Mouse (Mus musculus) Muller cell, postnatal 12 days (primary cell): Measurements from ENCODE around the gene Ulk2.
"Not testable (repeated sequence)": the region's sequence is repeated elsewhere in the genome, so short reads cannot be mapped to it uniquely, and the experiment has no call there.

Experiments
- DNase-seq: peaks from one replicate; pipeline ENCODE4 v3.0.0-alpha.2; 2015; ENCODE audit errors: inconsistent ontology term

Gene Ulk2

GRCm38 (mm10) chr11:61854988-61855411 lies at the start of gene Ulk2:
Ulk2 (minus strand) TSS chr11:61855073.
- DNase-seq: peak; percentile 93

GRCm38 (mm10) chr11:61882183-61882582 lies 27.3 kb upstream of the Ulk2 start:
- DNase-seq: no peak

- no peak for DNase-seq
These were observed 25.0 kb upstream of the Ulk2 start for GRCm38 (mm10) chr11:61879921-61880320.

DNA sequence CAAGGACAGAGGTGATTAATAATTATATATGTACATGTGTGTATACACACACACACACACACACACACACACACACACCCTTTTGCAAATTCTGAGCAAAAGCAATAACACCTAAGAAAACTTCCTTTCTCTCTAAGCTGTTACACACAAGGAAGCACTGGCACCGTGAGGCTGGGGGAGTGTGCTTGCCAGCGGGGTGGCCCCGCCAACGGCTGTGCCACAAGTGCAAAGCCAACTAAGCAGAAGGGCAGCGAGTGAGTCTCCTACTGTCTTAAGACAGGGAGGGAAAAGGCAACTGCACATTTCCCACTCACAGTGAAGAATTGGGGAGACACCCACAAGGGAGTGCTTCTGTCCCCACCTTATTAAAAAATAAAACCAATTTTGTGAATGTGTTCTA lies 17.0 kb upstream of the Ulk2 start:
- DNase-seq: no peak

GRCm38 (mm10) chr11:61866856-61867255 lies 12.0 kb upstream of the Ulk2 start:
- no peak for DNase-seq

- no peak for DNase-seq
These were observed 7.1 kb upstream of the Ulk2 start for GRCm38 (mm10) chr11:61861781-61862547.

GRCm38 (mm10) chr11:61859316-61859715 lies 4.4 kb upstream of the Ulk2 start:
- no peak for DNase-seq

DNA sequence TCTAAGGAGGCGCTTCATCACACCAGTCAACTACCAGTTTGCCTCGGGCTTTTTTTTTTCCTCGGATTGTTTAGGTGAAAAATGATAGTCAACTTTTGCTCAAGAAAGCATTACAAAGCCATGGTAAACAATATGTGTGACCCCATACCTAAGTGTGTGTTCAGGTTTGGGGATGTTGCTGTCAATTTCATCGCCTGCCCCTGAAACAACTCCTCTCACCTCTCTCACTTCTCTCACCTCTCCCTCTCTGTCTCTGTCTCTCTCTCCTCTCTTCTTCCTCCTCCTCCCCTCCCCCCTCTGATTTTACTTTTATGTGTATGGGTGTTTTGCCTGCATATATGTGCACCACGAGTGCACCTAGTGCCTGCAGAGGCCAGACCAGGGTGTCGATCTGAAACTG lies 666 bp upstream of the Ulk2 start:
- no peak for DNase-seq

DNA sequence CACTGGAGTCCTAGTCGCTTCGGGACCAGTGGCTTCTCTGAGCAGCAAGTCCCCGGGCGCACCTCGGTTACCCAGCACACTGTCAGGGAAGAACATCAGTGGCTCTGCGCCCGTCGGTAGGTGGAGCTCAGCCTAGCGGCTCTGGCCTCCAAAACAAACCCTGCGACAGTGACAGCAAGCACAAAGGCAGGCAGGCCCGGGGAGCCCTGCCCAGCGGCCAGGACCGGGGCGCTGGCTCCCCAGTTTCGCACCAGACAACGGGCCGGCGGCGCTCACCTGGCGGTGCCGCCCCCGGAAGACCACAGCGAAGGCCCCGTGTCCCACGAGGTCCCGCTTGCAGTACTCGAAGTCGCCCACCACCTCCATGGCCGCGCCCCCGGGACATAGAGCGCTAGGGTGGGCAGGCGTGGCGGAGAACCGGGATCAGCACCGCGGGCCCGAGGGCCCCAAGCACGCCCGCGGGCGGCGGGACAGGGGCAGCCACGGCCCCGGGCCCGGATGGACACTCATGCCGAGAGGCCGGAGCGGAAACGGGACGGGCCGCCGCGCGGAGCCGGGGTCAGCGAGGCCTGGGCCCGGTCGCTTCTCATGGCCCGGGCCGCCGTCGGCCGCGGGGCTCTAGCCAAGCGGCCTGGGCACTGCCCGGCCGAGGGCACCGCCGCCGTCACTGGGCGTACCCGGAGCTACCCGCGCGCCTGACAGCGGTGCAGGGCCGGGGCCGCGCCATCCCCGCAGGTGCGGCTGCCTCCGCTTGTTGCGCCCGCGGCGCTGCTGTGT lies 474 bp downstream of the Ulk2 start:
- DNase-seq: peak; percentile 83

DNA sequence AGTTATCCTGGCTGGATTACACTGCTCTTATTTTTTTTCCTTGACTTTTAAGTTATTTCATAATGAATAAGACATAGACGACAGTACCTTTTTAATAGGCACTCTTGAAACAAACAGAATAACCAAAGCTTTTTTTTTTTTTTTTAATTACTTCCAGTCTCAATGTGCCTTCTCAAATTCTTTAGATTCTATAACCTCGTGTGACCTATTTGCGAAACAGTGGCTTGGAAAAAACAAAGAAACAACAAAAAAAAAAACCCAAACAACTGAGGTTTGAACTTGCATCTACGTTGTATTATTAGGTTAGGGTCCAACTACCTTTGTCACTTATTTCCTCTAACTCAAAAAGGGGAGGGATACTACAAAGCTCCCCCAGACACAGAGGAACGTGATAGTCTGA lies 1.2 kb downstream of the Ulk2 start:
- DNase-seq: peak; percentile 69

DNA sequence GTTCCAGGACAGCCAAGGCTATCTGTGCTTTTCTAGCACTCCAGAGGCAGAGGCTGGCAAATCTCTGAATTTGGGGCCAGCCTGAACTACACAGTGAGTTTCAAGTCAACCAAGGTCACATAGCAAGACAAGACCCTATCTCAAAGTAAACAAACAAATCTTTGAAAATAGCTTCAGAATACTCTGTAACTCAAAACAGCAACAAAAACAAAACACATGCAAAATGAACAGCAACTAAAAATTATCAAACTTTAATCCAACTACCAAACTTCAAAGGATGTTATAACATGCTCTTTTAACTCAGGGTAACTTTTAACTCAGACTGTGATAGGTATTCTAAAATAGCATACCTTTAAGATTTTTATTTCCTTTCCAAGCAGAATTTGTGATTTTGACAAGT lies 2.0 kb downstream of the Ulk2 start:
- no peak for DNase-seq

GRCm38 (mm10) chr11:61851195-61851594 lies 3.7 kb downstream of the Ulk2 start:
- DNase-seq: no peak

DNA sequence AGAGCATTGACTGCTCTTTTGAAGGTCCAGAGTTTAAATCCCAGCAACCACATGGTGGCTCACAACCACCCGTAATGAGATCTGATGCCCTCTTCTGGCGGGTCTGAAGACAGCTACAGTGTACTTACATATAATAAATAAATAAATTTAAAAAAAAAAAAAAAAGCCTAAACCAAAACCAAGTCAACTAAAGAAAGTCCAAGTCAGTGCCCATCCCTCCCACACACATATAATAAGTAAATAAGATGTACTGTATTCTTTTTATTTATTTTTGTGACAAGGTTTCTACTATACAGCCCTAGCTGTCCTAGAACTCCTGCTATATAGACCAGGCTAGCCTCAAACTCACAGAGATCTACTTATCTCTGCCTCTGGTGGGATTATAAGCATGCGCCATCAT lies 14.2 kb downstream of the Ulk2 start:
- DNase-seq: not testable (repeated sequence)

DNA sequence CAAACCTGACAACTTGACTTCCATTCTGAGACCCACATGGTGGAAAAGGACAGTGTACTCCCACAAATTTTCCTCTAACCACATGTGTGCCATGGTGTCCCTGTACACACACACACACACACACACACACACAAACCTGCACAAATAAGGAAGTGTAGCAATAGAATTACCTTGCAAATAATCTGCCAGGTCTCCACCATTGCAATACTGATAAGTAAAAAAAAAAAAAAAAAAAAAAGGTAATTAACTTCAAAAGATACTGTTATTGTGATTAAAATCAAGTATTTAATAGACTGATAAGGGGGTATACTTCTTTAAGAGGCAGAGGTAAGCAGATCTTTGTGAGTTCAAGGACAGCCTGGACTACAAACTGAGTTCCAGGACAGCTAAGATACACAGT lies 14.9 kb downstream of the Ulk2 start:
- DNase-seq: no peak

DNA sequence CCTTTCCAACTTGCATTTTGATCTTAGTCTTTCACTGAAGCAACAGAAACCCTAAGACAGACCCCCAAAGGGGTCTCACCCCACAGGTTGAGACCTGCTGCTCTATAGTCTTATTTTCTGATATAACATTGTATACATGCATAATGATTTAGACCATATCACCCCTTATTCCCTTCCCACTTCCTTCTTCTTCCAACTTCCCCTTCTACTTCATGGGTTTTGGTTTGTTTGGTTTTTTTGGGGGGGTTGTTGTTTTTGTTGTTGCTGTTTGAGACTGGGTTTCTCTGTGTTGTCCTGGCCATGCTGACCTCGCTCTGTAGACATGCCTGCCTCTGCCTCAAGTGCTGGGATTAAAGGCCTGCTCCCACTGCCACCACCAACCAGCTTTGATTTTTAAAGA lies 15.7 kb downstream of the Ulk2 start:
- DNase-seq: no peak

GRCm38 (mm10) chr11:61809793-61810192 lies 45.1 kb downstream of the Ulk2 start:
- DNase-seq: no peak

GRCm38 (mm10) chr11:61808551-61809117 lies 46.2 kb downstream of the Ulk2 start:
- DNase-seq: no peak

DNA sequence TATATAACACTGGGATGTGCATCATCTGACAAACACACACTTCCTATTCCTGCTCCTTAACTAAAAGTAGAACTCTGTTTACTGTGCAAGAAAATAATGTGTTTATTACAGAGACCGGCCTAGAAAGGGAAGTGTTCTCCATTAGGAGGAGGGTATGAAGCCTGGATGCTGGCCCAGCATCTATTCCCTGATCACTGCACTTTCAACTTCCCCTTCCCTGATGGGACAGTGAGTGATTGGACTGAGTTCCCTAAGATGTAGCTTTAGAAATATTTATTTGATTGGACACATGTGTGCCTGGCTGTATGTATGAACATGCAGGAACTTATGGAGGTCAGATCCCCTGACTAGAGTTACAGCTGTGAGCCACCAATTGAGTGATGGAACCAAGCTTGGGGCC lies 61.4 kb downstream of the Ulk2 start:
- DNase-seq: no peak

GRCm38 (mm10) chr11:61788550-61788949 lies 66.3 kb downstream of the Ulk2 start:
- DNase-seq: no peak

DNA sequence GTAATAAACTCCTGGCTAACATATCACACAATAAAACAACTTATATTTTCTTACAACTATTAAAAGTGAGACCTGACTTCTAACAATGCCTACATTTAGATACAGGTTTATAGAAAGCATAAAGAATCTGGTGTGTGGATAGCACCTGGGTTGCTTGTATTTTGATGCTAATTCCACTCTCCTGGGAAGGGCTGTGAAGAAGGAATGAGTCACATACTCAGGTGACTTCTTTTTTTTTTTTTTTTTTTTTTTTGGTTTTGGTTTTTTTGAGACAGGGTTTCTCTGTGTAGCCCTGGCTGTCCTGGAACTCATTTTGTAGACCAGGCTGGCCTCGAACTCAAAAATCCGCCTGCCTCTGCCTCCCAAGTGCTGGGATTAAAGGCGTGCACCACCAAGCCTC lies 72.3 kb downstream of the Ulk2 start:
- not testable (repeated sequence) for DNase-seq

DNA sequence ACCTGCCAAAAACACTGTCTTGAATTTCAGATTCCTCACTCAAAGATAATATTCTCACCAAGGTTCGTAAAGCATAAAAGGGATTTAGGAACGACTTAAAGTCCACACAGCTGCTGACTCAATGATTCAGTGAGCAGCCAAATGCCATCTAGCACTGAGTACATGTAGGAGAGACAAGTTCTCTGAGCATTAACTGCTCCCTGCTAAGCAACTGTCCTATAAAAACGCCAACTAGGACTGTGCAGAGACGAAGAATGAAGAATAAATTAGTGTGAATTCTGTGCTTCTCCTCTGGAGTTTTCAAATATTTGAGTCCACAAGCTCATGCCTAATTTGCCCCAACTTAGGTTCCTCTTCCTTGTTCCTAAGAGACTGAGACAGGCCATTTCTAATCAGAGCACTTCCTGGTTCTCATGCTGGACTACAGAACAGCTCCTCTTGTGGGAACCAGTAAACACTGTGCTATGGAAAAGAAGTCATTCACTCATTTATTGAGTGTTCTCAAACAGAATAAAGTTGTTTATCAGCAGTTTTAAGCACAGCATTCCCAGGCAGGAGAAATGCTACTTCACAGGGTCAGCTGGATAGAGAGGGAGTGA lies 80.2 kb downstream of the Ulk2 start:
- no peak for DNase-seq
